Mouse (Mus musculus): Measurements from ENCODE around the gene Dhrs3.

Dhrs3 gene

GRCm38 (mm10) chr4:144942433-144942832 is 49.8 kb downstream of the Dhrs3 start:
- DNase-seq: no peak

- no peak for DNase-seq
These were observed 50.6 kb downstream of the Dhrs3 start for GRCm38 (mm10) chr4:144943273-144943672.

- DNase-seq: no peak
These were observed 55.2 kb downstream of the Dhrs3 start for GRCm38 (mm10) chr4:144947738-144948390.

GRCm38 (mm10) chr4:144949441-144950326 is 57.1 kb downstream of the Dhrs3 start:
- no peak for DNase-seq

GRCm38 (mm10) chr4:144950327-144950711 is 57.7 kb downstream of the Dhrs3 start:
- DNase-seq: no peak

- DNase-seq: no peak
These were observed 58.3 kb downstream of the Dhrs3 start for GRCm38 (mm10) chr4:144950883-144951282.

GRCm38 (mm10) chr4:144951859-144952258 is 59.2 kb downstream of the Dhrs3 start:
- no peak for DNase-seq

GRCm38 (mm10) chr4:144953421-144953820 is 60.8 kb downstream of the Dhrs3 start:
- DNase-seq: no peak

- DNase-seq: no peak
These were observed 63.2 kb downstream of the Dhrs3 start for GRCm38 (mm10) chr4:144955863-144956262.

- DNase-seq: no peak
These were observed 63.7 kb downstream of the Dhrs3 start for GRCm38 (mm10) chr4:144956293-144956692.

GRCm38 (mm10) chr4:144957186-144957585 is 64.6 kb downstream of the Dhrs3 start:
- no peak for DNase-seq

- DNase-seq: no peak
These were observed 65.1 kb downstream of the Dhrs3 start for GRCm38 (mm10) chr4:144957721-144958120.

- no peak for DNase-seq
These were observed 67.7 kb downstream of the Dhrs3 start for GRCm38 (mm10) chr4:144960188-144960904.

- DNase-seq: no peak
These were observed 68.6 kb downstream of the Dhrs3 start for GRCm38 (mm10) chr4:144961232-144961631.

- no peak for DNase-seq
These were observed 69.1 kb downstream of the Dhrs3 start for GRCm38 (mm10) chr4:144961696-144962095.

GRCm38 (mm10) chr4:144965255-144965654 is 72.6 kb downstream of the Dhrs3 start:
- DNase-seq: no peak

GRCm38 (mm10) chr4:144968371-144968770 is 75.7 kb downstream of the Dhrs3 start:
- DNase-seq: no peak

GRCm38 (mm10) chr4:144969030-144969429 is 76.4 kb downstream of the Dhrs3 start:
- DNase-seq: no peak

GRCm38 (mm10) chr4:144971048-144971447 is 78.4 kb downstream of the Dhrs3 start:
- DNase-seq: no peak

- DNase-seq: no peak
These were observed 80.5 kb downstream of the Dhrs3 start for GRCm38 (mm10) chr4:144972948-144973720.

- no peak for DNase-seq
These were observed 81.8 kb downstream of the Dhrs3 start for GRCm38 (mm10) chr4:144974458-144974857.

GRCm38 (mm10) chr4:144975505-144975904 is 82.9 kb downstream of the Dhrs3 start:
- no peak for DNase-seq

- DNase-seq: no peak
These were observed 84.4 kb downstream of the Dhrs3 start for GRCm38 (mm10) chr4:144977057-144977456.
